Mouse (Mus musculus) hindbrain, postnatal 0 days (tissue): ENCODE data around the gene Pbx4. TPM values are rescaled to one million over a fixed set of nuclear protein-coding genes. Genes with fewer than 3 reads are reported as not detected.

Experiments used
- ATAC-seq: fragments of 200-750 bp; cut with Nextera tagmentation; 2 replicates; pipeline ENCODE4 v1.8.0; 2017; ENCODE audit warnings: mild to moderate bottlenecking, moderate TSS enrichment, moderate library complexity
- DNase-seq: peaks from one replicate; pipeline ENCODE4 v3.0.0-alpha.2; 2015; ENCODE audit warnings: low spot score
- H3K27ac ChIP-seq: fragments of 300-500 bp; sonication (generic); 2 replicates; pipeline ENCODE4 v1.5.1; 2014; ENCODE audit warnings: mild to moderate bottlenecking
- H3K27me3 ChIP-seq: fragments of 300-500 bp; sonication (generic); 2 replicates; pipeline ENCODE4 v1.6.1; 2014; ENCODE audit warnings: low read length, mixed read lengths; ENCODE audit not compliant: insufficient read depth
- H3K36me3 ChIP-seq: fragments of 300-500 bp; sonication (generic); 2 replicates; pipeline ENCODE4 v1.6.1; 2014; ENCODE audit warnings: low read length, mixed read lengths; ENCODE audit not compliant: insufficient read depth
- H3K4me1 ChIP-seq: fragments of 300-500 bp; sonication (generic); 2 replicates; pipeline ENCODE4 v1.6.1; 2014; ENCODE audit warnings: antibody characterized with exemption, low read length, mixed read lengths; ENCODE audit not compliant: insufficient read depth
- H3K4me2 ChIP-seq: fragments of 300-500 bp; sonication (generic); 2 replicates; pipeline ENCODE4 v1.6.1; 2014; ENCODE audit warnings: low read depth, mild to moderate bottlenecking, low read length, moderate library complexity, mixed read lengths
- H3K4me3 ChIP-seq: fragments of 300-500 bp; sonication (generic); 2 replicates; pipeline ENCODE4 v1.5.1; 2014; ENCODE audit warnings: low read length
- H3K9ac ChIP-seq: fragments of 300-500 bp; sonication (generic); replicated peaks from 2 replicates; pipeline ENCODE4 v1.6.1; 2014; ENCODE audit warnings: mild to moderate bottlenecking, low read length, moderate library complexity, mixed read lengths
- H3K9me3 ChIP-seq: fragments of 300-500 bp; sonication (generic); 2 replicates; pipeline ENCODE4 v1.6.1; 2016; ENCODE audit warnings: low read length, mixed read lengths
- CTCF ChIP-seq: IDR thresholded peaks from 2 replicates; pipeline ENCODE4 v1.5.1; 2016; ENCODE audit warnings: antibody characterized with exemption, control low read depth, low read depth
- WGBS: fragments of 180-500 bp; shearing (Covaris S2); extraction: QIAGEN DNeasy Blood & Tissue Kit; methylation state at CpG from one replicate; pipeline ENCODE4 v1.1.7; 2014; 5-methylcytosine and 5-hydroxymethylcytosine counted together
- polyA plus RNA-seq: library from polyadenylated mRNA; unstranded; fragments of >200 nt; fragmentation: Nextera tagmentation; extraction: Ambion mirVana; gene quantifications from 2 replicates; pipeline ENCODE4 v1.2.1, GENCODE M21; 2015
- total RNA-seq: library from RNA; depleted of rRNA; stranded (reverse); fragments of >200 nt; gene quantifications from 2 replicates; pipeline ENCODE4 v1.2.3, GENCODE M21; 2014; rRNA removed

Pbx4 gene
- total and polyA plus RNA-seq, 2 experiments from 2014 or later, result 81.9 to 86.4 TPM

- Histone ChIP-seq H3K27me3 (no peaks in the 10 kb centered on the region), H3K9ac (no peak overlapping the region), H3K4me2 (no peak overlapping the region), H3K36me3 (peaks cover 8% of the 10 kb centered on the region; the same call in 1 of the 2 replicates), H3K4me3 (no peak overlapping the region), H3K4me1 (no peaks in the 10 kb centered on the region), H3K9me3 (no peaks in the 10 kb centered on the region), H3K27ac (peak overlapping the region; percentile 67)
- DNase-seq, result no peak
- 83% methylated on average over 2 of the region's 2 CpGs for WGBS
- no peak for TF ChIP-seq CTCF
- no peak for ATAC-seq
These were observed 88.8 kb downstream of the Pbx4 start for GRCm38 (mm10) chr8:69921141-69921540.

Other genes with a start within 250 kb of the Pbx4 start
- 23.1 and 23.9 TPM in 2 replicates for gene Zfp868, start 206.9 kb upstream of the Pbx4 start, total RNA-seq
- 21.7 and 23.4 TPM in 2 replicates for gene Zfp868, start 206.9 kb upstream of the Pbx4 start, polyA plus RNA-seq
- gene Zfp964, start 178.0 kb upstream of the Pbx4 start, total RNA-seq, result 3.0 and 6.3 TPM in 2 replicates
- gene Zfp964, start 178.0 kb upstream of the Pbx4 start, polyA plus RNA-seq, result 0.93 and 1.4 TPM in 2 replicates
- gene Zfp869, start 121.8 kb upstream of the Pbx4 start, total RNA-seq, result 9.5 and 16.1 TPM in 2 replicates
- gene Zfp869, start 121.8 kb upstream of the Pbx4 start, polyA plus RNA-seq, result 17.5 and 18.4 TPM in 2 replicates
- 3.0 and 4.9 TPM in 2 replicates for gene Zfp963, start 82.5 kb upstream of the Pbx4 start, total RNA-seq
- 3.7 and 4.8 TPM in 2 replicates for gene Zfp963, start 82.5 kb upstream of the Pbx4 start, polyA plus RNA-seq
- not detected in 2 replicates for gene Gm20422, start 57.6 kb upstream of the Pbx4 start, total RNA-seq
- 0.34 and 0.61 TPM in 2 replicates for gene Gm20422, start 57.6 kb upstream of the Pbx4 start, polyA plus RNA-seq
- gene Atp13a1, start 41.3 kb upstream of the Pbx4 start, total RNA-seq, result 85.9 and 93.1 TPM in 2 replicates
- 38.9 and 39.1 TPM in 2 replicates for gene Atp13a1, start 41.3 kb upstream of the Pbx4 start, polyA plus RNA-seq
- gene Zfp866, start 41.3 kb upstream of the Pbx4 start, total RNA-seq, result 38.6 and 39.8 TPM in 2 replicates
- gene Zfp866, start 41.3 kb upstream of the Pbx4 start, polyA plus RNA-seq, result 18.5 and 18.6 TPM in 2 replicates
- gene Gmip, start 23.8 kb upstream of the Pbx4 start, total RNA-seq, result 28.8 and 42.7 TPM in 2 replicates
- gene Gmip, start 23.8 kb upstream of the Pbx4 start, polyA plus RNA-seq, result 23.6 and 27.9 TPM in 2 replicates
- 5.2 and 5.4 TPM in 2 replicates for gene Lpar2, start 10.1 kb upstream of the Pbx4 start, total RNA-seq
- gene Lpar2, start 10.1 kb upstream of the Pbx4 start, polyA plus RNA-seq, result 0.45 and 0.50 TPM in 2 replicates
- 14.3 and 19.2 TPM in 2 replicates for gene Cilp2, start 55.2 kb downstream of the Pbx4 start, total RNA-seq
- 6.9 and 7.2 TPM in 2 replicates for gene Cilp2, start 55.2 kb downstream of the Pbx4 start, polyA plus RNA-seq
- gene Tssk6, start 69.7 kb downstream of the Pbx4 start, total RNA-seq, result 1.6 and 1.8 TPM in 2 replicates
- 3.7 and 4.3 TPM in 2 replicates for gene Tssk6, start 69.7 kb downstream of the Pbx4 start, polyA plus RNA-seq
- gene Ndufa13, start 70.1 kb downstream of the Pbx4 start, total RNA-seq, result 61.0 and 91.4 TPM in 2 replicates
- gene Ndufa13, start 70.1 kb downstream of the Pbx4 start, polyA plus RNA-seq, result 269 and 275 TPM in 2 replicates
- 8.4 and 10.7 TPM in 2 replicates for gene Yjefn3, start 70.2 kb downstream of the Pbx4 start, total RNA-seq
- 13.3 and 13.8 TPM in 2 replicates for gene Yjefn3, start 70.2 kb downstream of the Pbx4 start, polyA plus RNA-seq
- gene Gatad2a, start 163.9 kb downstream of the Pbx4 start, total RNA-seq, result 38.4 and 41.9 TPM in 2 replicates
- 23.4 and 23.6 TPM in 2 replicates for gene Gatad2a, start 163.9 kb downstream of the Pbx4 start, polyA plus RNA-seq
- gene Mau2, start 210.2 kb downstream of the Pbx4 start, total RNA-seq, result 155 and 172 TPM in 2 replicates
- gene Mau2, start 210.2 kb downstream of the Pbx4 start, polyA plus RNA-seq, result 50.1 and 50.3 TPM in 2 replicates
- gene Sugp1, start 210.3 kb downstream of the Pbx4 start, total RNA-seq, result 15.1 and 15.4 TPM in 2 replicates
- gene Sugp1, start 210.3 kb downstream of the Pbx4 start, polyA plus RNA-seq, result 42.9 and 47.1 TPM in 2 replicates
- 0.25 TPM in 1 of 2 replicates, not detected in the other for gene Tm6sf2, start 240.4 kb downstream of the Pbx4 start, total RNA-seq
- gene Tm6sf2, start 240.4 kb downstream of the Pbx4 start, polyA plus RNA-seq, result 0.19 and 0.37 TPM in 2 replicates